Mouse (Mus musculus) myocyte (in vitro differentiated cells): ENCODE data around the gene Lpar3. TPM values are rescaled to one million over a fixed set of nuclear protein-coding genes. Genes with fewer than 3 reads are reported as not detected.

ENCODE experiments used
- H3K27me3 ChIP-seq: one replicate; pipeline ENCODE4 v1.6.1; 2011; ENCODE audit not compliant: control insufficient read depth, insufficient read depth, insufficient read length
- H3K36me3 ChIP-seq: one replicate; pipeline ENCODE4 v1.6.1; 2011; ENCODE audit not compliant: control insufficient read depth, insufficient read depth
- H3K4me2 ChIP-seq: one replicate; pipeline ENCODE4 v1.6.1; 2011; ENCODE audit warnings: low read depth, control low read depth
- H3K4me3 ChIP-seq: one replicate; pipeline ENCODE4 v1.5.1; 2011; ENCODE audit warnings: mild to moderate bottlenecking, control low read depth, moderate library complexity
- H3K79me2 ChIP-seq: one replicate; pipeline ENCODE4 v1.6.1; 2011; ENCODE audit not compliant: control insufficient read depth, insufficient read depth
- H3ac ChIP-seq: one replicate; pipeline ENCODE4 v1.6.1; 2011; ENCODE audit not compliant: control insufficient read depth, insufficient read length
- CEBPB ChIP-seq: IDR thresholded peaks from 2 replicates; pipeline ENCODE4 v1.6.1; 2011; ENCODE audit warnings: mild to moderate bottlenecking, moderate library complexity; ENCODE audit not compliant: poor library complexity, insufficient read depth, severe bottlenecking
- E2F4 ChIP-seq: IDR thresholded peaks from one replicate; pipeline ENCODE4 v1.6.1; 2011; ENCODE audit warnings: mild to moderate bottlenecking, control low read depth, moderate library complexity; ENCODE audit not compliant: insufficient read depth
- MAX ChIP-seq: IDR thresholded peaks from one replicate; pipeline ENCODE4 v1.6.1; 2011; ENCODE audit warnings: low read depth, mild to moderate bottlenecking, control low read depth
- MYOD1 ChIP-seq, 3 experiments: IDR thresholded peaks; one replicate each; pipeline ENCODE4 v1.6.1; 2011; ENCODE audit warnings: control low read depth in 2 of 3, low read depth in 2 of 3, mild to moderate bottlenecking in 2 of 3, moderate library complexity in 1 of 3; ENCODE audit not compliant: insufficient read length in 2 of 3, control insufficient read depth in 1 of 3
- MYOG ChIP-seq, 3 experiments: IDR thresholded peaks; one replicate each; pipeline ENCODE4 v1.6.1; 2011; ENCODE audit warnings: control low read depth in 2 of 3, low read depth in 2 of 3, mild to moderate bottlenecking in 2 of 3; ENCODE audit not compliant: insufficient read length in 2 of 3, control insufficient read depth in 1 of 3, insufficient read depth in 1 of 3
- POLR2A ChIP-seq: IDR thresholded peaks from one replicate; pipeline ENCODE4 v1.6.1; 2011; ENCODE audit warnings: low read depth, mild to moderate bottlenecking, control low read depth, moderate library complexity; ENCODE audit not compliant: insufficient read length
- POLR2AphosphoS2 ChIP-seq: IDR thresholded peaks from one replicate; pipeline ENCODE4 v1.6.1; 2011; ENCODE audit warnings: low read depth, control low read depth; ENCODE audit not compliant: insufficient read length
- REST ChIP-seq: IDR thresholded peaks from one replicate; pipeline ENCODE4 v1.6.1; 2011; ENCODE audit warnings: mild to moderate bottlenecking, control low read depth, moderate library complexity; ENCODE audit not compliant: insufficient read depth, insufficient read length
- SRF ChIP-seq: IDR thresholded peaks from one replicate; pipeline ENCODE4 v1.6.1; 2011; ENCODE audit warnings: low read depth; ENCODE audit not compliant: control insufficient read depth, insufficient read length
- TCF12 ChIP-seq: IDR thresholded peaks from one replicate; pipeline ENCODE4 v1.6.1; 2011; ENCODE audit warnings: mild to moderate bottlenecking, control low read depth; ENCODE audit not compliant: poor library complexity, insufficient read depth, severe bottlenecking
- TCF3 ChIP-seq: IDR thresholded peaks from one replicate; pipeline ENCODE4 v1.6.1; 2011; ENCODE audit warnings: low read depth, control low read depth; ENCODE audit not compliant: insufficient read length
- USF1 ChIP-seq: IDR thresholded peaks from one replicate; pipeline ENCODE4 v1.6.1; 2011; ENCODE audit warnings: low read depth, mild to moderate bottlenecking, control low read depth, moderate library complexity
- polyA plus RNA-seq: library from polyadenylated mRNA; unstranded; fragments of >200 nt; fragmentation: generic; extraction: Trizol; gene quantifications from one replicate; pipeline ENCODE4 v1.2.1, GENCODE M21; 2012; ENCODE audit warnings: missing spikeins

The Lpar3 gene
- polyA plus RNA-seq, 1 experiment: 0.22 TPM

DNA sequence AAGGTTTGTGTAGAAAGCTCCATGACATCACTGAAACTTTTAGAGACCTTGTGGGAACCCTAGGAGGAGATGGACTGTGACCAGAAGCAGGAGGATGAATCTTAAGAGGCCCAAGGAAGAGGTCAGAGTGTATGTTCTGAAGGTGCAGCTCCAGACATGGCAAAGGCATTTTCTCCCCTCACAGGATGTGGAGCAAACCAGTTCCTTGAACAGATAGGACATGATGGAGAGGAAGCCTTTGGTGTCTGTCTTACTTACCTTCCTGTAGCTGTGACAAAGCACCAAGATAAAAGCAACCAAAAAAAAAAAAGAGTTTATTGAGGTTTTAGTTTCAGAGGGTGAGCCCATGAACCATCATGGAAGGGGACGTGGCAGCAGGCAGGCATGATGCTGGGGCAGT lies 28.3 kb upstream of the Lpar3 start:
- TF ChIP-seq TCF12 (no peak), MAX (no peak), CEBPB (no peak), SRF (no peak), USF1 (no peak), POLR2AphosphoS2 (no peak), REST (no peak), POLR2A (no peak), E2F4 (no peak), MYOG (IDR thresholded peaks at IDR 0.05; ENCODE audit: control insufficient read depth in 1 of 3, insufficient read depth in 1 of 3, insufficient read length in 2 of 3, low read depth in 2 of 3) (no peak), MYOD1 (IDR thresholded peaks at IDR 0.05; ENCODE audit: control insufficient read depth in 1 of 3, insufficient read length in 2 of 3, low read depth in 2 of 3) (no peak), TCF3 (no peak)
- no peak overlapping the region for H3ac ChIP-seq

DNA sequence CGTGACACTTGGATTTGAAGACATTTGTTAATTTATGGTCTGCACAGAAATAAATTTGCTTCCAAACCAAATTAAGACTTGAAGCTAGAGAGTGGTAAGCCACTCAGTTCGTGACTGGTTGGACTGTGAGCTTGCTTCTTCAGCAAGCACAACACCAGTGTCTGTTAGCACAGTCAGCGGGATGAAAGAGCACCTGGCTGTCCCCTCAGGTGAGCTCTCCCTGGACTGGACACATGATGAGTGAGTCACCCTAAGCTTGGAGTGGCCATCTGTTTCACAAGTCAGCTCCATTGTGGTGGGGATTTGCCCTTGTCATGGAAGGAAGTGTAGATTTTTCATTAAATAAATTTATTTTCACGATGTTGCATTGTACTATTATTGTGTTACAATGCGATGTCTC lies 25.6 kb upstream of the Lpar3 start:
- no peak overlapping the region for H3ac ChIP-seq
- H3K4me3 ChIP-seq: no peak overlapping the region
- H3K27me3 ChIP-seq: no peaks in the 10 kb centered on the region
- no peaks in the 10 kb centered on the region for H3K36me3 ChIP-seq
- TF ChIP-seq POLR2A (no peak), E2F4 (no peak), CEBPB (no peak), REST (no peak), SRF (no peak), POLR2AphosphoS2 (no peak), MAX (no peak), TCF12 (no peak), MYOD1 (IDR thresholded peaks at IDR 0.05; ENCODE audit: control insufficient read depth in 1 of 3, insufficient read length in 2 of 3, low read depth in 2 of 3) (no peak), USF1 (no peak), MYOG (IDR thresholded peaks at IDR 0.05; ENCODE audit: control insufficient read depth in 1 of 3, insufficient read depth in 1 of 3, insufficient read length in 2 of 3, low read depth in 2 of 3) (no peak), TCF3 (no peak)
- no peaks in the 10 kb centered on the region for H3K79me2 ChIP-seq
- no peak overlapping the region for H3K4me2 ChIP-seq

More for the DNA sequence above, 28.3 kb upstream of the Lpar3 start:
- Histone ChIP-seq H3K79me2 (no peaks in the 10 kb centered on the region), H3K27me3 (no peaks in the 10 kb centered on the region), H3K36me3 (no peaks in the 10 kb centered on the region), H3K4me3 (no peak overlapping the region), H3K4me2 (no peak overlapping the region)

DNA sequence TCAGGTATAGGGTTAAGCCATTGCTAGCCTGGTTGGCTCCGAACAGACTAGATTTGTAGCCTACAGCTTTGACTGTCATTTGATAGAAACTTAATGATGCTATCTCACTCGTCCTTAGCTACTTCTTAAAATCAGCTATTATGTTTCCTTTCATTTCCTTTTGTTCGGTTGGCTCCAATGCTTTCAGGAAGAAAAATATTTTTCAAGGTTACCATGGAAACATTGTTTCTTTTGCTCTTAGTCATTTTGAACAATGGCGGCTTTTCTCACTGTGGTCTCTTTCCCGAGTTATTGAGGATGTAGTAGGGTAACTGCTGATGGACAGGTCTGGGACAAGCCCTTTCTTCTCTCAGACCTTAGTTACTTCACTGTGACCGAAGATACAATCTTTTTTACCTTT lies 24.5 kb upstream of the Lpar3 start:
- no peak overlapping the region for H3ac ChIP-seq
- no peaks in the 10 kb centered on the region for H3K27me3 ChIP-seq
- no peak overlapping the region for H3K4me2 ChIP-seq
- H3K36me3 ChIP-seq: no peaks in the 10 kb centered on the region
- no peak for TF ChIP-seq USF1
- TF ChIP-seq MAX: no peak
- no peak for TF ChIP-seq MYOG (IDR thresholded peaks at IDR 0.05; ENCODE audit: control insufficient read depth in 1 of 3, insufficient read depth in 1 of 3, insufficient read length in 2 of 3, low read depth in 2 of 3)
- TF ChIP-seq TCF12: no peak
- TF ChIP-seq CEBPB: no peak
- TF ChIP-seq SRF: no peak
- no peak for TF ChIP-seq POLR2A
- no peak for TF ChIP-seq TCF3
- TF ChIP-seq E2F4: no peak
- TF ChIP-seq MYOD1 (IDR thresholded peaks at IDR 0.05; ENCODE audit: control insufficient read depth in 1 of 3, insufficient read length in 2 of 3, low read depth in 2 of 3): no peak
- TF ChIP-seq REST: no peak
- no peak for TF ChIP-seq POLR2AphosphoS2
- H3K4me3 ChIP-seq: no peak overlapping the region
- no peaks in the 10 kb centered on the region for H3K79me2 ChIP-seq

DNA sequence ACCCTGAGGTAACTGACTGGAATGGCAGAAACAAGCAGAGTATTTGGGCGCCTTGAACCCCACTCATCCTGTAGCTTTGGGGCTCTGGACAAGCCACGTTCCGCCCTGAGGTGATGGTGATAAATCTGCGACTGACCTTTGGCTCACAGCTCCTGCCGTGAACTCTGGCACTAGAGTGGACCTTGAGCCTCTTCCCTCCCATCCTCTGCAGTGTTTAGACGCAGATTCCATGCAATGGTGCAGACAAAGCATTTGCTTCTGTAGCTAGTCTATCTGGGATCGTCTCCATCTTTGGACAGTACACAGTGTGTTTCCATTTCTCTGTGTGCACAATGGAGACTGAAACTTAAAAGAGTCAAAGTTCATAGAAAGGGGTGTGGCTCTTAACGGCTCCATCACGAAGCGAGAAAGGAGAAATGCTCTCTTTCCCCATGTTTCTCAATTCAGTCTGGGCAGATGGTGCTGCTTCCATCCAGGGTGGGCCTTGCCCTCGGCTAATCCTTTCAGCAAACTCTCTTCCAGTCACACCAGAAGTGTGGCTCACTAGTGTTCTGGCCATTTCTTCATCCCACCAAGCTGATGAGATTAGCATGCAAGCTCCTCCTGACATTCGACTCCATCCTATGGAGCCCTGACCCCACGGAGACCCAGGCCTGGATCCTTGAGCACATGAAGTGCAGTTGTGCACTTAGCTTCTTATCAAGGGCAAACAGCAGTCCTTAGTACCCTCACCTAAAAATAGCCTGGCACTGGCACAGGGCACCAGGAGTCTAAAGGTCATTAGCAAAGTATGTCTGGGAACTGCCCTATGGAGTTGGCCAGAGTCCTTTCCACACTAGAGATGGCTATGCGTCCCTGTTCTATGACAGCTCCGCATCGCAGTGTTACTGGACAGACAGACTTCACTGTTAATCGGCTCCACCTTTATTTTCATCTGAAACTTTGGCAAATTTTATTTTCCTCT lies 23.7 kb upstream of the Lpar3 start:
- Histone ChIP-seq H3ac (no peak overlapping the region), H3K27me3 (no peaks in the 10 kb centered on the region), H3K36me3 (no peaks in the 10 kb centered on the region), H3K4me2 (no peak overlapping the region), H3K4me3 (no peak overlapping the region), H3K79me2 (no peaks in the 10 kb centered on the region)
- TF ChIP-seq USF1 (no peak), MAX (no peak), REST (no peak), TCF3 (no peak), MYOD1 (IDR thresholded peaks at IDR 0.05; ENCODE audit: control insufficient read depth in 1 of 3, insufficient read length in 2 of 3, low read depth in 2 of 3) (no peak), MYOG (IDR thresholded peaks at IDR 0.05; ENCODE audit: control insufficient read depth in 1 of 3, insufficient read depth in 1 of 3, insufficient read length in 2 of 3, low read depth in 2 of 3) (no peak), POLR2AphosphoS2 (no peak), POLR2A (no peak), SRF (no peak), E2F4 (no peak), CEBPB (no peak), TCF12 (no peak)
